Mouse (Mus musculus) layer of hippocampus, adult 2 months (tissue): Measurements from ENCODE around the gene Klk4. TPM values are rescaled to one million over a fixed set of nuclear protein-coding genes. Genes with fewer than 3 reads are reported as not detected.

Source experiments
- DNase-seq, 2 experiments: peaks; one replicate each; pipeline ENCODE4 v3.0.0; 2022; ENCODE audit warnings: low spot score in 2 of 2
- H3K27ac ChIP-seq: fragments of 200-600 bp; 2 replicates; pipeline ENCODE4 v1.8.1; 2022
- H3K4me3 ChIP-seq: fragments of 200-600 bp; 2 replicates; pipeline ENCODE4 v1.8.1; 2022; ENCODE audit warnings: mild to moderate bottlenecking
- CTCF ChIP-seq: fragments of 200-600 bp; conservative IDR thresholded peaks from 2 replicates; pipeline ENCODE4 v1.8.1; 2022; ENCODE audit warnings: antibody characterized with exemption, mild to moderate bottlenecking, moderate library complexity
- long read RNA-seq, 2 experiments: library from polyadenylated mRNA; stranded (forward); transcript quantifications; one replicate each; pipeline ENCODE4 v2.0.0; 2021; ENCODE audit warnings: borderline mapping rate in 2 of 2
- total RNA-seq, 2 experiments: library from RNA; stranded (reverse); gene quantifications; 2 replicates each; pipeline ENCODE4 v1.2.3; 2021

The Klk4 gene
- total RNA-seq: not detected
- long read RNA-seq, experiment 1: 0 reads
- long read RNA-seq, experiment 2: 0 reads

DNA sequence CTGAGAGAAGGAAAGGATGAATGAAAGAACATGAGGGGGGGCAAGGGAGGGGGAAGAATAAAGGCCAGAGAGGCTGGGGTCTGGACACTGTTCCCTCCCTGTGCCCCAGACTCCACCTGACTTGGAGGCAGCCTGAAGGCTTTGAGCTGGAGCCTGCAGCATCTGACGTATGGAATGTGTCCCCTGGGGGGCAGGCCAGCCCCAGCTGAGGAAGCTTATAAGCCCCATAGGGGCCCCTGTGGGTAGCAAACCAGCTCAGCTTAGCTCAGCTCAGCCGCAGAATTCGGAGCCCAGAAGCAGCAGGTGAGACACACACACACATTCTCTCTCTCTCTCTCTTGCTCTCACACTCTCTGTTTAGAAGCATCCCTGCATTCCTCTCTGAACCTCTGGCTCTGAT, at the start of gene Klk4:
Klk4 (plus strand) TSS at position 249 of the 400 bp plus-strand sequence.
- Histone ChIP-seq H3K4me3 (no peak within 1 kb of the TSS), H3K27ac (no peak within 1 kb of the TSS)
- no peak for TF ChIP-seq CTCF
- no peak for DNase-seq

DNA sequence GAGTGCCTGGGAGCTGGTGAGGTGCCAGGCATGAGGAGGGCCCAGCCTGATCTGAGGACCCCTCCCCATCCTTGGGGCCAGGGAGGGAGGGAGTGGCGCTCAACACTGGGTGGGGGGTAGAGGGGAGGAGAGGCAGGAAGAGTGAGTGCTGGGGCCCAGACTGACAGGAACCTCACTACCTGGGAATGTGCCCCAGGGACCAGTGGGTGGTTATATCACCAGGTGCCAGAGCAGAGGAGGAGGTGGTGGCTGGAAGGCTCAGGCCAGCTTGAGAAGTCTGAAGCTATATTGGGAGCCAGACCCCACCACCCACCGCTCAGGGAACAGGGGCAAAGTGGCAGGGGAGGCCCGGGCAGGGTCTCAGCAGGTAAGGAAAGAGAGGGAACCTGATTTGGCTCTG, 39.3 kb upstream of the Klk4 start, which contains the start of gene Klk5:
Klk5 (plus strand) TSS at position 271 of the 400 bp plus-strand sequence.
- no peak for TF ChIP-seq CTCF
- Histone ChIP-seq H3K4me3 (no peak within 1 kb of the TSS), H3K27ac (no peak within 1 kb of the TSS)
- no peak for DNase-seq

DNA sequence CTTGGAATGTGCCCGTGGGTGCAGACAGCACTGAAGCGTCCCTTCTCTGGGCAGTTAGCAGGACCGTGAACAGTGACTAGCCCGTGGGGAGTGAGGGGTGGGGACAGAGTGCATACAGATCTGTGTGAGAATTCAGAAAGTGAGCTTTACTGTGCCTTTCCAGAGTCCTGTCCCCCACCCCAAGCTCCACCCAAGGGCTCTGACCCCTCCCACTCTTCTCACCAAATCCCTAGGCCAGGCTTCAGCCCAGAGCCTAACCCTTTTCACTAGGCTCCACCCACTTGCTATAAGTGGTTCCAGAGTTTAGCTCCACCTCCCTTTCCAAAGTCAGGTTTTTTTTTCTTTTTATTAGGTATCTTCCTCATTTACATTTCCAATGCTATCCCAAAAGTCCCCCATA, 37.2 kb upstream of the Klk4 start:
- no peak for TF ChIP-seq CTCF
- Histone ChIP-seq H3K4me3 (no peak overlapping the region), H3K27ac (no peak overlapping the region)
- DNase-seq: no peak

DNA sequence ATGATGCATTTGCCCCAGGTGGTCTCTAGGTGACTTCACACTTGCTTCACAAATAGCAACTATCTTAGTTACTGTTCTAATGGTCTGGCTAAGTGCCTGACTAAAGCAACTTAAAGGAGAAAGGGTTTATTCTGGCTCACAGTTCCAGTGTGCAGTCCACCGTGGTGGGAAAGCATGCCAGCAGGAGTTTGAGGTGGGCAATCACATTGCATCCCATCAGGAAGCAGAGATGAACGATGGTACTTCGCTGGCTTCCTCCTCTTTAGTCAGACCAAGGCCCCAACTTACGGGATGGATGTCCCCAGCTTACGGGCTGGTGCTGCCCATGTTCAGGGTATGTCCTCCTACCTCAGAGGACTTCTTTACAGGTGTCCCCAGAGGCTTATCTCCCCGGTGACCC, 29.3 kb upstream of the Klk4 start:
- Histone ChIP-seq H3K4me3 (no peak overlapping the region), H3K27ac (no peak overlapping the region)
- no peak for DNase-seq
- TF ChIP-seq CTCF: no peak

DNA sequence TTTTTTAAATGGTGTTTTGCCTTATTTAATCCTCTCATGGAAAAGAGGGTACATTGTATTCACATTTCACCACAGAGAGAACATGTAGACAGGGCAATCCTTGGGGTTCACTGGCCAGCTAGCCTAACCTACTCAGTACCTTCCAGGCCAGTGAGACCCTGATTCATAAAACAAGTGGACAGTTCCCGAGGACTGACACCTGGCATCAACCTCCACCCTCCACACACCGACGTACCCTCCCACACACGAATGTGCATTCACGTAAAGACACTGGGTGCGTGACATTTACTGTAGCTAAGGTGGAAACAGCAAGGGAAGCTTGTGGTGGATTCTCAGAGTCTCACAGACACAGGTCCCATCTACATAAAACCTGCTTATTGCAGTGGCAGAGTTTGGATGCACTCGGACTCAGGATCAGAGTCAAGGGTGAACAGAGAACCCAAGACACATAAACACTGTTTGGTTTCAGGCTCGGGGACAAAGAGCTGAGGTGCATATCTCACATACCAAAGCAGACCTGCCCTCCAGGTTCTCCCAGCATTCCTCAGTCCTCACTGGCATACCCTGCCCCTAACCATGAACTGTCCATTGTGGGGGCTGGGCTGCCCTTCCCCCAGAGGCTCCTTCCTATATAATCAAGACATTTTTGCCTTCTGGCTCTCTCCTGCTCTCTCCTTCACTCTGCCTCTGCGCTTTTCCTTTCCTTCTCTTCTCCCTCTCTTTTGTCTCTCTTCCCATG, 26.1 kb upstream of the Klk4 start:
- no peak for TF ChIP-seq CTCF

DNA sequence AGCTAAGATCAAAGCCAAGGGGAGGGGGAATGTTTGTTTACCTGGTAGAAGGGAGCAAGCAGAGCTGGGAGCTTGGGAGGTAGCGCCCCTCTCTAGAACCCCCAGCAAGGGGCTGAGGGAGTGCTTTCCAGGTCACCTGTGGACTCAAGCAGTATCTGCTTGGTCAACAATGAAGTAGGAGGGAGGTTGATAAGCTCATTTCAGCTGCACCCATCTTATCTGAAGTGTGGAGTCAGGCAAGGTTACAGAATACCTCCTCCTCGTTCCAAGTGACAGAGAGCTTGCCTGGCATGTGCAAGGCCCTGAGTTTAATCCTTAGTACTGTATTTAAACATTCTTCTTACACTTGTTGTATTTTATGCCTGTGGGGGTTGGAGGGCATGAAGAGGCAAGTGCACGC, 25.3 kb upstream of the Klk4 start:
- no peak overlapping the region for H3K4me3 ChIP-seq
- no peak for DNase-seq
- TF ChIP-seq CTCF: no peak
- H3K27ac ChIP-seq: no peak overlapping the region

More for the DNA sequence above, 26.1 kb upstream of the Klk4 start:
- Histone ChIP-seq H3K27ac (no peak overlapping the region), H3K4me3 (no peak overlapping the region)
- DNase-seq: no peak

DNA sequence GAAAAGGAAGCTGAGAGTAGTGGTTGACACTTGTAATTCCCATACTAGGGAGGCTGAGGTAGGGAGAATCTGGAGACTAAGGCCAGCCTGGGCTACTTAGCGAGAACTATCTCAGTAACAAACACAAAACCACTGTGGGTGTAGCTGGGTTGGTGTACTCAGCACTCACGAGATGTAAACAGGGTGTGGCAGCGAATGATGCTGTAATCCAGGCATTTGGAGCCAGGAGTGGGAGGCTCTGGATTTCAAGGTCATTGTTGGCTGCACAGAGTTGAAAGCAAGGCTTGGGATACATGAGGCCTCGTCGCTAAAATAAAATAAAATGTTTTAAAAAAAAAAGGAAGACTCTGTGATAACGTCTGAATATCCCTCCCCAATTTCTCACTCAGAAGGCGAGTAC, 24.7 kb upstream of the Klk4 start:
- TF ChIP-seq CTCF: no peak
- Histone ChIP-seq H3K4me3 (no peak overlapping the region), H3K27ac (no peak overlapping the region)
- no peak for DNase-seq

DNA sequence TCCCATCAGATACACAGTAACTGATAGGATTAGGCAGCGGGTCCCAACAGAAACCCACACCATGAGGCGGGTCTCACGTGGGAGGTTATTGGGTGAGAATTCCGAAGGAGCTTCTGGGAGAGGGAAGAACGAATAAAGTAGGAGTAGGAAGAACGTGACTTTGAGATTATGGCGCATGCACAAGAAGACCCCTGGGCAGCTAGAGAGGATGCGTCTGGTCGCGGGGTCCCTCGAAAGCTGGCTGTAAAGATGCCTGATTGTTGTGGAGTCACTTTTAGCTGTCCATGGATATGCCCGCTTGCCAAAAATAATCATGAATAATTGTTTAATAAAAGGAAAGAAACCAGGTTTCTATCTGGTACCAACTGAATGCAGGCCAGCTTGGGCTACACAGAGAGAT, 23.5 kb upstream of the Klk4 start:
- no peak for TF ChIP-seq CTCF
- no peak overlapping the region for H3K27ac ChIP-seq
- no peak for DNase-seq
- no peak overlapping the region for H3K4me3 ChIP-seq

DNA sequence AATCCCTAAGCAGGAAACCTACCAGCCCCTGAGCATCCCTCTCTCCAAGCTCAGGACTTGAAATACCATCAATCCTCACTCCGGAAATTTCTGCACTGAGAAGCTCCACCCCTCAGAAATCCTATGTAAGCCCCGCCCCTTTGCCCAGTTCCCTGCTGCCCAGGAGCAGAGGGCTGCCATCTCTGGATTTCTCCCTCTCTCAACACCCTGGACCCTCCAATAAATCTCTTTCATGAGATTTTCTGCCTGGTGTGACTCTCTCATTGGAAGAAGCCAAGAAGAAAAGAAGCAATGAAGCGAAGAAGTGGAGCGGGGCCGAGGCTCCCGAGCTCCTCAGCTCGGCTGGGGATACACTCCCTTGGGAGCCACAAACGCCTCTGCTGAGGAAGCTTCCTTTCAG, 20.5 kb upstream of the Klk4 start:
- Histone ChIP-seq H3K4me3 (no peak overlapping the region), H3K27ac (no peak overlapping the region)
- no peak for TF ChIP-seq CTCF
- no peak for DNase-seq

DNA sequence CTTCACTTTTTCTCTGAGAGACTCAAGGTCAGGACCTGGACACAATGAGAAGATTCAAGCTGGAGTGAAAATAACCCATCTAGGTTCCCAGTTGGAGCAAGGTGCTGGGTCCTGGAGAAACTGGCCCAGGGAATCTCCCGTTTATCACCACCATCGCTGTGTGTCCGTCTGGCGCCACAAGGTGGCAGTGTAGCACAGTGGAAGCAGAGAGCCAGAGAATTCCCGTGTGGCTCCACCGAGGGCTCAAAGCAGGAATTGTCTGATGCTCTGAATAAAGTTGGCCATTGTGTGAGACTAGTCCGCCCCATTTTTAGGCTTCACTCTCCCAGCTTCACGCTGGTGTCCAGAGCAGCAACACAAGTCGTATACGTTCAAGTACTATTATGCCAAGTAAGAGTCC, 7.7 kb upstream of the Klk4 start:
- peak; percentile 65 to 85 for DNase-seq
- no peak overlapping the region for H3K4me3 ChIP-seq
- H3K27ac ChIP-seq: no peak overlapping the region
- peak; percentile 90 for TF ChIP-seq CTCF

DNA sequence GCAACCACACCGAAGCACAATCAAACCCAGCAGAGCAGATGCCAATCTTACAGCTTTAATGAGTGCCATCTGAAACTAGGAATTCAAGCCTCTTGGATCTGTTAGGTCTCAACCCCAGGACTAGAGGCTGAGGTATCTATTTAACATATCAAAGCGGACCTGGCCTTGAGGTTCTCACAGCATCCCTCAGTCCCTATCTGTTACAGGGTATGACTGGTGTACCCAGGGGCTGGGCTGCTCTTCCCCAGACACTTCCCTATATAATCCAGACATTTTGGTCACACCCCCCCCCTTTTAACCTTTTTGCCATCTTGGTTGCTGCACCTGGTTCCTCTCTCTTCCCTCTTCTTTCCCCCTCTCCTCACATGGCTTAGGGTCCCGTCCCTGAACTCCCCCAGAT, 7.3 kb upstream of the Klk4 start:
- TF ChIP-seq CTCF: no peak
- Histone ChIP-seq H3K27ac (no peak overlapping the region), H3K4me3 (no peak overlapping the region)
- no peak for DNase-seq

DNA sequence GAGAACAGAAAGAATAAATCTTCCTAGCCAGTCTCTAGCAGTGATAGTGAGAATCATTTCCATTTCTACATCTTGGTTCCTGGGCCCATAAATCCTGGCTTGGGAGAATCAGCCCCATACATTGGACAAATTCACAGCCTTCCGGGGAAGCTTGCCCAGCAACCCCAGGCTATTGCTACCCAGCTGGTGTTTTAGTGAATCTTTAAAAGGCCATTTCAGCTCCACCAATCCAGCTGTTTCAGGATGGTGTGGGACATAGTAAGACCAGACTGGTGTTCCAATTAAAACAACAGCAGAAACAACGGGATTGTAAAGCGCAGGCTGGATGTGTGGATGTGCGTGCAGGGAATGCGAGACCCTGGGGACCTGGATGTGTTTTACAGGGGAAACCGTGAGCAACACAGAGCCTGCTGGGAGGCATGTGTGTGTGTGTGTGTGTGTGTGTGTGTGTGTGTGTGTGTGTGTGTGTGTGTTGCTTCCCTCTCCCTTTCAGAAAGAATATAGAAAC, 6.0 kb upstream of the Klk4 start:
- TF ChIP-seq CTCF: no peak
- Histone ChIP-seq H3K4me3 (no peak overlapping the region), H3K27ac (no peak overlapping the region)
- no peak for DNase-seq

DNA sequence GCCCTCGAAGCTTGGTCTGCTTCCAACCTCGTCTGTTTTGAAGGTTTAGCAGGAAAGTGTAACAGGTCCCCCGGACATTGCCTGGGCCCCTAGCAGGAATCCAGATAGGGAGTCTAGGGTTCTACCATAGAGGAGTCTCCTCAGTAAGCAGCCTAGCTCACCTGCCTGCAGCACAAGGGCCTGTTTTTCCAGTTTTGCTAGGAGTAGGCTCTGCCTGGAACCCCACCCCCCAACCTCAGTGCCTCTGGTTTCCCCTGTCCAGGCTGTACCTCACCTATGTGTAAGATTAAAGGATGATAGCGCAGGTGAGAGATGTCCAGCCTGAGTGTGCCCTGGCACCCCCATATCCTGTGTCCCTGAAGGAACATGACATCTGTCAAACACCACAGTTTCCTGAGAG, 4.5 kb upstream of the Klk4 start:
- TF ChIP-seq CTCF: no peak
- H3K4me3 ChIP-seq: no peak overlapping the region

DNA sequence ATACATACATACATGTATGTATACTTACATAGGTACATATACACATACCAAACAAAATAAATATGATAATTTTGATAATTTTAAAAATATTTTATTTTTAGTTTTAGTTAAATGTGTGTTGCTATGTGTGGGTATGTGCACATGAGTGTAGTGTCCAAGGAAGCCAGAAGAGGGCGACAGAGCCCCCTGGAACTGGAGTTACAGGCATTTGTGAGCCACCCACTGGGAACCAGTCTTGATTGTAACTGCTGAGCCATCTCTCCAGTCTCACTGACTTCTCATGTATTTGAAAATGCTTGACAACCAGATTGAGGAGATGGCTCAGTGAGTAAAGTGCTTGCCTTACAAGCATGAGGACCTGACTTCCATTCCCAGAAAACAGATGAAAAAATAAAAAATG, 2.7 kb upstream of the Klk4 start:
- no peak overlapping the region for H3K4me3 ChIP-seq
- TF ChIP-seq CTCF: peak; percentile 28; the same call in 1 of the 2 replicates
- H3K27ac ChIP-seq: no peak overlapping the region
- no peak for DNase-seq

More for the DNA sequence above, 4.5 kb upstream of the Klk4 start:
- DNase-seq: no peak
- no peak overlapping the region for H3K27ac ChIP-seq

DNA sequence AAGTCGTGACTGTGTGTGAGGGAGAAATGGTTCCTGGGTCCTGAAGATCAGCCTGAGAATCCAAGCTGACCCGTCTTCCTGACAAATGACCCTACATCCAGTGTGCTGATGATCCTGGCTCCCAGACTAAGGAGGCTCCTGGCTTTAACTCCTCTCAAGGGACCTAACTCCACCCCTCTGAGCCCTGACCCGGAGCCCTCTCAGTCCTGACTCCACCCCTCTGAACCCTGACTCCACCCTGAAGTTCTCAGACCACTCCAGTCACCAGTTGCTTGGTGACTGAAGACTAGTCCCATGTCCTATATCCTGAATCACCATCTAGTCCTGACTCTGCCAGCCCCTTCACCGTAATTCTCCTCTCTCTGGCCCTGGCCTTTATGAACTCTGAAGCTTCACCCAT, 1.4 kb downstream of the Klk4 start:
- Histone ChIP-seq H3K4me3 (no peak overlapping the region), H3K27ac (no peak overlapping the region)
- DNase-seq: no peak
- no peak for TF ChIP-seq CTCF
